Mouse (Mus musculus): ENCODE data around the gene Gm21988. TPM values are rescaled to one million over a fixed set of nuclear protein-coding genes. Genes with fewer than 3 reads are reported as not detected.

The Gm21988 gene
- polyA plus RNA-seq, 1 experiment from 2014 or later = 15.3 TPM

DNA sequence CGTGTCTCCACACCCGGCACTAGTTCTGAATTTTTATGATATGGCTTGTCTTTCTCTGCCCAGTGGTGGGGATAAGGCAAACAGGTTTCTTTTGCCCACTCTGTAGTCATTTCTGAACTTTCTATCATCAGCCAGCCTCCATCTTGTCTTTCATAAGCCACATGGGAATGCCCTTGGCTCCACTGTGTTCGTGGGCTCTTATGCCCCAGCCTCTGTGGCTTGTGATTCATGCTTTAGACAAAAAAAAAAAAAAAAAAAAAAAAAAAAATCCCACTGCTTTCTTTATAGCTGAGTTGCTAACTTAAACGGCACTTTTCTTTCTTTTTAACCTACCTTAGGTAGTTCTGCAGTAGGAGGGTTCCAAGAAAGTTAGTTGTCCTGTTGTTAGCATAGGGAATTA lies 47.5 kb downstream of the Gm21988 start:
- Histone ChIP-seq H3K9me3 (ENCODE audit: low read length) (no peaks in the 10 kb centered on the region), H3K4me2 (replicated peaks; ENCODE audit: low read depth, low read length) (no peak overlapping the region), H3K9ac (replicated peaks; ENCODE audit: low read depth) (no peak overlapping the region), H3K4me3 (ENCODE audit: low read depth, low read length) (no peak overlapping the region), H3K4me1 (ENCODE audit: insufficient read depth, low read depth, low read length) (no peaks in the 10 kb centered on the region), H3K27ac (ENCODE audit: low read length) (no peak overlapping the region), H3K27me3 (replicated peaks; ENCODE audit: insufficient read depth, low read length) (no peaks in the 10 kb centered on the region), H3K36me3 (ENCODE audit: insufficient read depth, low read length) (no peaks in the 10 kb centered on the region)
- no peak for ATAC-seq
- WGBS = 82% methylated on average over 4 of the region's 4 CpGs
- TF ChIP-seq EP300 (IDR thresholded peaks at IDR 0.05) (no peak), CTCF (IDR thresholded peaks at IDR 0.05) (no peak)
- no peak for DNase-seq (ENCODE audit: low spot score)

DNA sequence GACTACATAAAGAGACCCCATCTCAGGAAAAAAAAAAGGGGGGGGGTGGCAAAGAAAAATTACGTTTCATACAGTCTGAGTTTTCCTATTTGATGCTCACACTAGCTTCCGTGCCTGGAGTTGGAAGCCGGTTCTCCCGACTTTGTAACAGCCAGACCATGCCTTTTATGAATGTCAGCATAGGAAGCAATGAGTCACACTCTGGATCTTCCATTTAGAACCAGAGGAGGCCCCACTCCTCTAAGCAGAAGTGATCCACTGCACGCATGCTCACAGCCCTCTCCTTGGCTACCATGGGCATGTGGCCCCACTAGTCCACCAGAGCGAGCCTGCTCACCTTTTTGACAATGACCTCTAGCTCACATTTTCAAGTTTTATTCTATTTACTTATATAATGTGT lies 48.4 kb downstream of the Gm21988 start:
- ATAC-seq (no peak), DNase-seq (ENCODE audit: low spot score) (no peak)
- H3K27me3 ChIP-seq (replicated peaks; ENCODE audit: insufficient read depth, low read length) = no peaks in the 10 kb centered on the region
- H3K4me2 ChIP-seq (replicated peaks; ENCODE audit: low read depth, low read length) = no peak overlapping the region
- no peak overlapping the region for H3K27ac ChIP-seq (ENCODE audit: low read length)
- H3K9ac ChIP-seq (replicated peaks; ENCODE audit: low read depth) = no peak overlapping the region
- no peaks in the 10 kb centered on the region for H3K36me3 ChIP-seq (ENCODE audit: insufficient read depth, low read length)
- no peaks in the 10 kb centered on the region for H3K4me1 ChIP-seq (ENCODE audit: insufficient read depth, low read depth, low read length)
- TF ChIP-seq EP300 (IDR thresholded peaks at IDR 0.05) (no peak), CTCF (IDR thresholded peaks at IDR 0.05) (no peak)
- no peaks in the 10 kb centered on the region for H3K9me3 ChIP-seq (ENCODE audit: low read length)
- WGBS = 72% methylated on average over 6 of the region's 6 CpGs
- H3K4me3 ChIP-seq (ENCODE audit: low read depth, low read length) = no peak overlapping the region

DNA sequence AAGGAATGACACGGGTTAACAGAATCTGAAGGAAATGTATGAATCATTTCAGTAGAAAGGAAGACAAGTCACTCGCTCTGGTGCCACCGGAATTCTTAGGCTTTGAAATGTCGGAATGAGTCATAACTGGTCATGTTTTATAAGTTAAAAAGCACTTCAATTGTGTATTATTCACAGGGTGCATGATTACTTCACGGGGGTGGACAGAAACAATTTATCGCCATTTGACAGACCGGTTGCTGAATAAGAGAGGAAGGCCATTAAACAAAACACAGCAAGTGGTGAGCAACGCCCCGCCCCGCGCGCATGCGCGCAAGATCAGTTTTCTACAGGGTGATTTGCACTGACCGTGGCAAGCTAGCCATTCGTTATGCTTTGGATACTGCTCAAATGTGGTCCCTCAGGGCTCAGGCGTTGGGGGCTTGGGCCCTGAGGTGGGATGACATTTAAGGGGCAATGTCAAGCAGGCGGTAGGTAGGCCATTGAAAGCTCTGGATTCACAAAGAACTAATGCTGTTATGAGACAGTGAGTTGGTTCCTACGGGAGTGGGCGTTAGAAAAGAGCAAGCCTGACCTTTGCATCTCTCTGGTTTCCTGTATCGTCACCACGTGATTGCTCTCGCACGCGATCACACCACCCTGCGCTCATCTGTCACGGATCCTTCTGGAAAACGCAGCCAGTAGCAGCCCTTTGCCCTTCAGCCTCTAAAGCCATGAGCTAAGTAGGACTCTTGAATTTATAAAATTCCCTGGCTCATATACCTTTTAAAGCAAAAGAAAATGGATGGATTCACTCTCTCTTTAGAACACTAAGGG lies 50.1 kb downstream of the Gm21988 start:
- Histone ChIP-seq H3K4me2 (replicated peaks; ENCODE audit: low read depth, low read length) (no peak overlapping the region), H3K4me3 (ENCODE audit: low read depth, low read length) (no peak overlapping the region), H3K27ac (ENCODE audit: low read length) (no peak overlapping the region), H3K4me1 (ENCODE audit: insufficient read depth, low read depth, low read length) (no peaks in the 10 kb centered on the region), H3K27me3 (replicated peaks; ENCODE audit: insufficient read depth, low read length) (no peaks in the 10 kb centered on the region), H3K36me3 (ENCODE audit: insufficient read depth, low read length) (no peaks in the 10 kb centered on the region), H3K9me3 (ENCODE audit: low read length) (no peaks in the 10 kb centered on the region), H3K9ac (replicated peaks; ENCODE audit: low read depth) (no peak overlapping the region)
- DNase-seq (ENCODE audit: low spot score) (peak; percentile 41), ATAC-seq (peak; percentile 47)
- TF ChIP-seq EP300 (IDR thresholded peaks at IDR 0.05) = no peak
- no peak for TF ChIP-seq CTCF (IDR thresholded peaks at IDR 0.05)
- WGBS = 74% methylated on average over 28 of the region's 28 CpGs

MicroRNA genes within 50 kb of the gene (microRNA counts, 519-probe panel; counts per million panel counts)
- microRNA mmu-miR-195 (3,617 counts per million, percentile 25 among the panel's probes with 10 or more counts), microRNA mmu-miR-497 (3,878 counts per million, percentile 31 among the panel's probes with 10 or more counts)

Small RNA genes within 50 kb of the gene (microRNA-seq; reads per million reads assigned to microRNA genes)
- gene Mir195a (7,628 reads per million, percentile 93 among the genes with 10 or more reads in this experiment), gene Mir497 (not detected), gene Mir497b (not detected)

Other genes with a start within 250 kb of the Gm21988 start
- 624 and 645 TPM in 2 replicates for gene Gabarap, start 248.7 kb downstream of the Gm21988 start, polyA plus RNA-seq (2015; fragmentation: Nextera tagmentation; extraction: Ambion mirVana)
- gene Phf23, start 244.1 kb downstream of the Gm21988 start, polyA plus RNA-seq (2015; fragmentation: Nextera tagmentation; extraction: Ambion mirVana) = 57.5 and 61.3 TPM in 2 replicates
- 14.6 and 15.1 TPM in 2 replicates for gene Dvl2, start 239.2 kb downstream of the Gm21988 start, polyA plus RNA-seq (2015; fragmentation: Nextera tagmentation; extraction: Ambion mirVana)
- gene Acadvl, start 224.4 kb downstream of the Gm21988 start, polyA plus RNA-seq (2015; fragmentation: Nextera tagmentation; extraction: Ambion mirVana) = 92.0 and 95.2 TPM in 2 replicates
- 2.0 and 2.1 TPM in 2 replicates for gene Dlg4, start 222.9 kb downstream of the Gm21988 start, polyA plus RNA-seq (2015; fragmentation: Nextera tagmentation; extraction: Ambion mirVana)
- gene Asgr1, start 185.7 kb downstream of the Gm21988 start, polyA plus RNA-seq (2015; fragmentation: Nextera tagmentation; extraction: Ambion mirVana) = 0.81 TPM in 2 replicates
- not detected in 2 replicates for gene Asgr2, start 147.2 kb downstream of the Gm21988 start, polyA plus RNA-seq (2015; fragmentation: Nextera tagmentation; extraction: Ambion mirVana)
- gene Mgl2, start 109.5 kb downstream of the Gm21988 start, polyA plus RNA-seq (2015; fragmentation: Nextera tagmentation; extraction: Ambion mirVana) = 0.90 and 1.2 TPM in 2 replicates
- 0.54 and 0.70 TPM in 2 replicates for gene Clec10a, start 83.6 kb downstream of the Gm21988 start, polyA plus RNA-seq (2015; fragmentation: Nextera tagmentation; extraction: Ambion mirVana)
- 7.9 TPM in 2 replicates for gene Slc16a11, start 27.1 kb downstream of the Gm21988 start, polyA plus RNA-seq (2015; fragmentation: Nextera tagmentation; extraction: Ambion mirVana)
- gene Slc16a13, start 18.8 kb downstream of the Gm21988 start, polyA plus RNA-seq (2015; fragmentation: Nextera tagmentation; extraction: Ambion mirVana) = 4.5 and 6.0 TPM in 2 replicates
- gene Bcl6b, start 10.0 kb downstream of the Gm21988 start, polyA plus RNA-seq (2015; fragmentation: Nextera tagmentation; extraction: Ambion mirVana) = 19.2 and 31.6 TPM in 2 replicates
- gene 0610010K14Rik, start 1.9 kb downstream of the Gm21988 start, polyA plus RNA-seq (2015; fragmentation: Nextera tagmentation; extraction: Ambion mirVana) = 115 and 118 TPM in 2 replicates
- gene Rnasek, start within 50 bp of the Gm21988 start, polyA plus RNA-seq (2015; fragmentation: Nextera tagmentation; extraction: Ambion mirVana) = 462 and 484 TPM in 2 replicates
- gene Alox12, start 15.5 kb upstream of the Gm21988 start, polyA plus RNA-seq (2015; fragmentation: Nextera tagmentation; extraction: Ambion mirVana) = 5.8 and 7.0 TPM in 2 replicates
- gene Alox12e, start 82.8 kb upstream of the Gm21988 start, polyA plus RNA-seq (2015; fragmentation: Nextera tagmentation; extraction: Ambion mirVana) = 0.08 and 0.11 TPM in 2 replicates
- 0.26 and 0.57 TPM in 2 replicates for gene Alox15, start 112.2 kb upstream of the Gm21988 start, polyA plus RNA-seq (2015; fragmentation: Nextera tagmentation; extraction: Ambion mirVana)
- gene Pelp1, start 170.2 kb upstream of the Gm21988 start, polyA plus RNA-seq (2015; fragmentation: Nextera tagmentation; extraction: Ambion mirVana) = 9.1 and 9.6 TPM in 2 replicates
- 12.7 and 13.7 TPM in 2 replicates for gene Arrb2, start 192.8 kb upstream of the Gm21988 start, polyA plus RNA-seq (2015; fragmentation: Nextera tagmentation; extraction: Ambion mirVana)
- gene Med11, start 212.1 kb upstream of the Gm21988 start, polyA plus RNA-seq (2015; fragmentation: Nextera tagmentation; extraction: Ambion mirVana) = 37.3 and 37.9 TPM in 2 replicates
- gene Zmynd15, start 219.6 kb upstream of the Gm21988 start, polyA plus RNA-seq (2015; fragmentation: Nextera tagmentation; extraction: Ambion mirVana) = 1.0 and 1.4 TPM in 2 replicates
- 45.1 and 52.3 TPM in 2 replicates for gene Cxcl16, start 220.2 kb upstream of the Gm21988 start, polyA plus RNA-seq (2015; fragmentation: Nextera tagmentation; extraction: Ambion mirVana)